Mouse (Mus musculus) kidney, adult 2 months (tissue): ENCODE results near the gene Sbp.

Source experiments
- CTCF ChIP-seq: fragments of 200-500 bp; conservative IDR thresholded peaks from 2 replicates; pipeline ENCODE4 v1.5.1; 2011; ENCODE audit warnings: low read depth, mild to moderate bottlenecking, control low read depth, low read length, moderate library complexity, mixed read lengths; ENCODE audit not compliant: insufficient read depth, insufficient read length
- POLR2A ChIP-seq: fragments of 200-500 bp; IDR thresholded peaks from one replicate; pipeline ENCODE4 v1.6.1; 2011; ENCODE audit warnings: low read depth, low read length, control low read depth

GRCm38 (mm10) chr17:23969231-23969630 is 27.8 kb downstream of the Sbp start:
- TF ChIP-seq POLR2A (no peak), CTCF (peak; percentile 88)
